Mouse (Mus musculus) forebrain, postnatal 0 days (tissue): ENCODE results near the gene Fem1b. TPM values are rescaled to one million over a fixed set of nuclear protein-coding genes. Genes with fewer than 3 reads are reported as not detected.

Experiments
- ATAC-seq: fragments of 200-750 bp; cut with Nextera tagmentation; 2 replicates; pipeline ENCODE4 v1.8.0; 2017; ENCODE audit warnings: mild to moderate bottlenecking, moderate library complexity
- DNase-seq: peaks from one replicate; pipeline ENCODE4 v3.0.0-alpha.2; 2015
- H3K27ac ChIP-seq: fragments of 300-500 bp; sonication (generic); 2 replicates; pipeline ENCODE4 v1.5.1; 2014; ENCODE audit warnings: low read depth, mild to moderate bottlenecking, antibody characterized with exemption, low read length, moderate library complexity, mixed read lengths
- H3K27me3 ChIP-seq: fragments of 300-500 bp; sonication (generic); 2 replicates; pipeline ENCODE4 v1.6.1; 2014; ENCODE audit warnings: mild to moderate bottlenecking, low read length, mixed read lengths; ENCODE audit not compliant: insufficient read depth
- H3K36me3 ChIP-seq: fragments of 300-500 bp; sonication (generic); 2 replicates; pipeline ENCODE4 v1.6.1; 2014; ENCODE audit warnings: mild to moderate bottlenecking, moderate library complexity; ENCODE audit not compliant: insufficient read depth
- H3K4me1 ChIP-seq: fragments of 300-500 bp; sonication (generic); 2 replicates; pipeline ENCODE4 v1.6.1; 2014; ENCODE audit warnings: antibody characterized with exemption; ENCODE audit not compliant: insufficient read depth
- H3K4me2 ChIP-seq: fragments of 300-500 bp; sonication (generic); 2 replicates; pipeline ENCODE4 v1.6.1; 2014; ENCODE audit warnings: low read depth, mild to moderate bottlenecking, moderate library complexity
- H3K4me3 ChIP-seq: fragments of 300-500 bp; sonication (generic); 2 replicates; pipeline ENCODE4 v1.5.1; 2014; ENCODE audit warnings: low read depth, low read length, mixed read lengths
- H3K9ac ChIP-seq: fragments of 300-500 bp; sonication (generic); 2 replicates; pipeline ENCODE4 v1.6.1; 2014; ENCODE audit warnings: mild to moderate bottlenecking
- H3K9me3 ChIP-seq: fragments of 300-500 bp; sonication (generic); 2 replicates; pipeline ENCODE4 v1.6.1; 2016; ENCODE audit warnings: low read length
- CTCF ChIP-seq: sonication (generic); IDR thresholded peaks from 2 replicates; pipeline ENCODE4 v1.5.1; 2016; ENCODE audit warnings: antibody characterized with exemption, control low read depth, low read depth
- WGBS: fragments of 180-500 bp; shearing (Covaris S2); extraction: QIAGEN DNeasy Blood & Tissue Kit; methylation state at CpG from one replicate; pipeline ENCODE4 v1.1.7; 2014; 5-methylcytosine and 5-hydroxymethylcytosine counted together
- polyA plus RNA-seq: library from polyadenylated mRNA; unstranded; fragments of >200 nt; fragmentation: Nextera tagmentation; extraction: Ambion mirVana; gene quantifications from 2 replicates; pipeline ENCODE4 v1.2.1, GENCODE M21; 2015
- total RNA-seq: library from RNA; depleted of rRNA; stranded (reverse); fragments of >200 nt; gene quantifications from 2 replicates; pipeline ENCODE4 v1.2.3, GENCODE M21; 2014

Gene Fem1b
- total and polyA plus RNA-seq, 2 experiments from 2014 or later, result 29.4 to 191 TPM

GRCm38 (mm10) chr9:62838146-62838505 is 26.4 kb upstream of the Fem1b start:
- no peak for TF ChIP-seq CTCF
- no peak for DNase-seq
- no peaks in the 10 kb centered on the region for H3K9me3 ChIP-seq
- peaks cover 5% of the 10 kb centered on the region; the same call in 1 of the 2 replicates for H3K4me1 ChIP-seq
- H3K27me3 ChIP-seq, result no peaks in the 10 kb centered on the region
- H3K9ac ChIP-seq, result 0 out of 2 replicates have a peak overlapping the region, but pooled peaks have one; percentile 80
- 0 out of 2 replicates have a peak overlapping the region, but pooled peaks have one; percentile 1 for H3K27ac ChIP-seq
- peak overlapping the region; percentile 73 for H3K4me3 ChIP-seq
- ATAC-seq, result no peak
- peak overlapping the region; percentile 94 for H3K4me2 ChIP-seq
- no peaks in the 10 kb centered on the region for H3K36me3 ChIP-seq
- WGBS, result 14% methylated on average over 8 of the region's 8 CpGs

GRCm38 (mm10) chr9:62837611-62838010 is 25.9 kb upstream of the Fem1b start:
- Histone ChIP-seq H3K4me3 (no peak overlapping the region), H3K9ac (no peak overlapping the region), H3K4me2 (no peak overlapping the region), H3K27ac (0 out of 2 replicates have a peak overlapping the region, but pooled peaks have one; percentile 1), H3K27me3 (no peaks in the 10 kb centered on the region), H3K36me3 (no peaks in the 10 kb centered on the region), H3K9me3 (no peaks in the 10 kb centered on the region), H3K4me1 (peaks cover 5% of the 10 kb centered on the region; the same call in 1 of the 2 replicates)
- DNase-seq, result no peak
- no peak for TF ChIP-seq CTCF
- WGBS, result 63% methylated on average over 3 of the region's 3 CpGs
- no peak for ATAC-seq

- Histone ChIP-seq H3K9ac (no peak overlapping the region), H3K4me2 (no peak overlapping the region), H3K36me3 (no peaks in the 10 kb centered on the region), H3K27me3 (no peaks in the 10 kb centered on the region), H3K4me3 (no peak overlapping the region), H3K9me3 (no peaks in the 10 kb centered on the region), H3K27ac (no peak overlapping the region), H3K4me1 (peaks cover 5% of the 10 kb centered on the region; the same call in 1 of the 2 replicates)
- DNase-seq, result no peak
- 50% methylated on average over 4 of the region's 4 CpGs for WGBS
- TF ChIP-seq CTCF, result peak; percentile 21; the same call in 1 of the 2 replicates
- no peak for ATAC-seq
Measured at GRCm38 (mm10) chr9:62835705-62836446, 24.1 kb upstream of the Fem1b start.

- TF ChIP-seq CTCF, result no peak
- Histone ChIP-seq H3K27ac (no peak overlapping the region), H3K4me1 (peaks cover 5% of the 10 kb centered on the region; the same call in 1 of the 2 replicates), H3K9ac (no peak overlapping the region), H3K4me3 (no peak overlapping the region), H3K36me3 (no peaks in the 10 kb centered on the region), H3K4me2 (no peak overlapping the region), H3K9me3 (no peaks in the 10 kb centered on the region), H3K27me3 (no peaks in the 10 kb centered on the region)
- ATAC-seq (no peak), DNase-seq (no peak)
- WGBS, result 86% methylated on average over 5 of the region's 5 CpGs
Measured at GRCm38 (mm10) chr9:62834906-62835305, 23.2 kb upstream of the Fem1b start.

- Histone ChIP-seq H3K36me3 (no peaks in the 10 kb centered on the region), H3K4me1 (no peaks in the 10 kb centered on the region), H3K27me3 (no peaks in the 10 kb centered on the region), H3K4me3 (no peak overlapping the region), H3K9ac (no peak overlapping the region), H3K9me3 (no peaks in the 10 kb centered on the region), H3K4me2 (no peak overlapping the region), H3K27ac (no peak overlapping the region)
- 83% methylated on average over 6 of the region's 6 CpGs for WGBS
- TF ChIP-seq CTCF, result no peak
- DNase-seq, result no peak
- ATAC-seq, result no peak
Measured at GRCm38 (mm10) chr9:62829877-62830276, 18.1 kb upstream of the Fem1b start.

- peak; percentile 97 for ATAC-seq
- Histone ChIP-seq H3K4me1 (no peaks in the 10 kb centered on the region), H3K36me3 (no peaks in the 10 kb centered on the region), H3K27ac (peak overlapping the region; percentile 67), H3K4me3 (peak overlapping the region; percentile 39), H3K9ac (peak overlapping the region; percentile 6; the same call in 1 of the 2 replicates), H3K27me3 (no peaks in the 10 kb centered on the region), H3K4me2 (peak overlapping the region; percentile 61), H3K9me3 (no peaks in the 10 kb centered on the region)
- under 1% methylated on average over 23 of the region's 23 CpGs for WGBS
- TF ChIP-seq CTCF, result peak; percentile 95
- DNase-seq, result peak; percentile 96
Measured at GRCm38 (mm10) chr9:62828662-62829086, 16.9 kb upstream of the Fem1b start.
